Mouse (Mus musculus) layer of hippocampus, postnatal 14 days (tissue): Measurements from ENCODE around the gene Fam129c. TPM values are rescaled to one million over a fixed set of nuclear protein-coding genes. Genes with fewer than 3 reads are reported as not detected.

ENCODE experiments used
- DNase-seq, 2 experiments: peaks; one replicate each; pipeline ENCODE4 v3.0.0; 2021 to 2022; ENCODE audit warnings: low spot score in 2 of 2, mixed read lengths in 1 of 2
- total RNA-seq, 2 experiments: library from RNA; stranded (reverse); gene quantifications; 2 replicates each; pipeline ENCODE4 v1.2.3; 2021

The Fam129c gene
- total RNA-seq, 2 experiments from 2014 or later: 2.6 to 2.7 TPM

GRCm38 (mm10) chr8:71572847-71573633, 24.4 kb upstream of the Fam129c start:
- peak; percentile 84 to 92 for DNase-seq

- DNase-seq: no peak
These were observed 23.0 kb upstream of the Fam129c start for GRCm38 (mm10) chr8:71574426-71574825.

GRCm38 (mm10) chr8:71575020-71575419, 22.4 kb upstream of the Fam129c start:
- DNase-seq: no peak

- no peak for DNase-seq
These were observed 19.5 kb upstream of the Fam129c start for GRCm38 (mm10) chr8:71577856-71578387.

GRCm38 (mm10) chr8:71579009-71579408, 18.4 kb upstream of the Fam129c start:
- DNase-seq: no peak

- no peak for DNase-seq
These were observed 18.0 kb upstream of the Fam129c start for GRCm38 (mm10) chr8:71579476-71579875.

GRCm38 (mm10) chr8:71580201-71580600, 17.2 kb upstream of the Fam129c start:
- DNase-seq: no peak

- peak in 1 of 2 experiments; percentile 50 for DNase-seq
These were observed 10.6 kb upstream of the Fam129c start for GRCm38 (mm10) chr8:71586891-71587290.

GRCm38 (mm10) chr8:71588762-71589161, 8.7 kb upstream of the Fam129c start:
- DNase-seq: no peak

GRCm38 (mm10) chr8:71591017-71591416, 6.4 kb upstream of the Fam129c start:
- DNase-seq: no peak

GRCm38 (mm10) chr8:71591471-71592373, 5.7 kb upstream of the Fam129c start, which contains the start of gene Pgls:
TSS of gene Pgls (plus strand) at chr8:71592176.
- peak; percentile 95 to 98 for DNase-seq

- peak in 1 of 2 experiments; percentile 82 for DNase-seq
These were observed 4.9 kb upstream of the Fam129c start for GRCm38 (mm10) chr8:71592374-71593170.

GRCm38 (mm10) chr8:71593556-71594323, 3.7 kb upstream of the Fam129c start:
- no peak for DNase-seq

- DNase-seq: no peak
These were observed 3.1 kb upstream of the Fam129c start for GRCm38 (mm10) chr8:71594324-71594722.

GRCm38 (mm10) chr8:71595862-71596261, 1.6 kb upstream of the Fam129c start:
- peak; percentile 89 to 90 for DNase-seq

- DNase-seq: no peak
These were observed 1.1 kb upstream of the Fam129c start for GRCm38 (mm10) chr8:71596384-71596783.

- no peak for DNase-seq
These were observed 650 bp upstream of the Fam129c start for GRCm38 (mm10) chr8:71596798-71597197.

GRCm38 (mm10) chr8:71598375-71598774, 927 bp downstream of the Fam129c start:
- DNase-seq: no peak

- no peak for DNase-seq
These were observed 1.4 kb downstream of the Fam129c start for GRCm38 (mm10) chr8:71598841-71599240.
